Mouse (Mus musculus): Measurements from ENCODE around the gene Kcna4. TPM values are rescaled to one million over a fixed set of nuclear protein-coding genes. Genes with fewer than 3 reads are reported as not detected.

The Kcna4 gene
- not detected for polyA plus RNA-seq (2017; shearing (Covaris generic))

- no peak for ATAC-seq
Measured at GRCm38 (mm10) chr2:107289990-107290696, at the start of gene Kcna4. Kcna4 (plus strand) TSS chr2:107290639.

GRCm38 (mm10) chr2:107258091-107258490, 32.3 kb upstream of the Kcna4 start:
- no peak for ATAC-seq

GRCm38 (mm10) chr2:107266251-107266650, 24.2 kb upstream of the Kcna4 start:
- no peak for ATAC-seq

- ATAC-seq: no peak
Measured at GRCm38 (mm10) chr2:107270050-107270449, 20.4 kb upstream of the Kcna4 start.

- no peak for ATAC-seq
Measured at GRCm38 (mm10) chr2:107290697-107291019, 219 bp downstream of the Kcna4 start.

GRCm38 (mm10) chr2:107291142-107291541, 703 bp downstream of the Kcna4 start:
- ATAC-seq: no peak

- no peak for ATAC-seq
Measured at GRCm38 (mm10) chr2:107294521-107294920, 4.1 kb downstream of the Kcna4 start.

- no peak for ATAC-seq
Measured at GRCm38 (mm10) chr2:107301886-107302285, 11.4 kb downstream of the Kcna4 start.

GRCm38 (mm10) chr2:107304707-107305106, 14.3 kb downstream of the Kcna4 start:
- ATAC-seq: no peak

GRCm38 (mm10) chr2:107306077-107306476, 15.6 kb downstream of the Kcna4 start:
- ATAC-seq: no peak

GRCm38 (mm10) chr2:107318636-107319035, 28.2 kb downstream of the Kcna4 start:
- no peak for ATAC-seq

- ATAC-seq: no peak
Measured at GRCm38 (mm10) chr2:107321596-107322226, 31.3 kb downstream of the Kcna4 start.

GRCm38 (mm10) chr2:107324090-107324489, 33.7 kb downstream of the Kcna4 start:
- no peak for ATAC-seq

- ATAC-seq: no peak
Measured at GRCm38 (mm10) chr2:107327276-107327675, 36.8 kb downstream of the Kcna4 start.

GRCm38 (mm10) chr2:107341291-107341690, 50.9 kb downstream of the Kcna4 start:
- ATAC-seq: no peak

GRCm38 (mm10) chr2:107344807-107345206, 54.4 kb downstream of the Kcna4 start:
- no peak for ATAC-seq

- no peak for ATAC-seq
Measured at GRCm38 (mm10) chr2:107345299-107345698, 54.9 kb downstream of the Kcna4 start.

Other genes starting within 250 kb of the Kcna4 start
- not detected for gene Fshb, start 231.0 kb upstream of the Kcna4 start, polyA plus RNA-seq (2017; shearing (Covaris generic))

Measured in CD4-positive, CD25-positive, alpha-beta regulatory T cell, adult 4 months (primary cell).